Mouse (Mus musculus) neural tube, embryonic 11.5 days (tissue): Measurements from ENCODE around the gene H2-Ke6. TPM values are rescaled to one million over a fixed set of nuclear protein-coding genes. Genes with fewer than 3 reads are reported as not detected.

Experiments used
- ATAC-seq: fragments of 200-750 bp; cut with Nextera tagmentation; 2 replicates; pipeline ENCODE4 v1.8.0; 2017; ENCODE audit warnings: moderate number of reproducible peaks, mild to moderate bottlenecking, moderate TSS enrichment, moderate library complexity; ENCODE audit not compliant: insufficient read depth, low FRiP score, low TSS enrichment
- DNase-seq: peaks from one replicate; pipeline ENCODE4 v3.0.0-alpha.2; 2015; ENCODE audit warnings: low spot score
- H3K27ac ChIP-seq: fragments of 300-500 bp; sonication (generic); 2 replicates; pipeline ENCODE4 v1.5.1; 2014; ENCODE audit warnings: low read depth, mild to moderate bottlenecking, low read length
- H3K27me3 ChIP-seq: fragments of 300-500 bp; sonication (generic); 2 replicates; pipeline ENCODE4 v1.6.1; 2014; ENCODE audit warnings: mild to moderate bottlenecking, low read length, mixed read lengths; ENCODE audit not compliant: control insufficient read depth, insufficient read depth
- H3K36me3 ChIP-seq: fragments of 300-500 bp; sonication (generic); 2 replicates; pipeline ENCODE4 v1.6.1; 2014; ENCODE audit warnings: mild to moderate bottlenecking, low read length, moderate library complexity, mixed read lengths; ENCODE audit not compliant: control insufficient read depth, insufficient read depth
- H3K4me1 ChIP-seq: fragments of 300-500 bp; sonication (generic); 2 replicates; pipeline ENCODE4 v1.6.1; 2014; ENCODE audit warnings: low read length, mixed read lengths; ENCODE audit not compliant: control insufficient read depth, insufficient read depth
- H3K4me2 ChIP-seq: fragments of 300-500 bp; sonication (generic); 2 replicates; pipeline ENCODE4 v1.6.1; 2014; ENCODE audit warnings: low read depth, mild to moderate bottlenecking, moderate library complexity
- H3K4me3 ChIP-seq: fragments of 300-500 bp; sonication (generic); 2 replicates; pipeline ENCODE4 v1.5.1; 2014; ENCODE audit warnings: low read depth, low read length
- H3K9ac ChIP-seq: fragments of 300-500 bp; sonication (generic); 2 replicates; pipeline ENCODE4 v1.6.1; 2014; ENCODE audit warnings: mild to moderate bottlenecking, low read length
- H3K9me3 ChIP-seq: fragments of 300-500 bp; sonication (generic); 2 replicates; pipeline ENCODE4 v1.6.1; 2016; ENCODE audit warnings: low read length; ENCODE audit not compliant: control insufficient read depth
- WGBS: fragments of 180-500 bp; shearing (Covaris S2); extraction: QIAGEN DNeasy Blood & Tissue Kit; methylation state at CpG from one replicate; pipeline ENCODE4 v1.1.7; 2014; 5-methylcytosine and 5-hydroxymethylcytosine counted together
- polyA plus RNA-seq: library from polyadenylated mRNA; unstranded; fragments of >200 nt; fragmentation: Nextera tagmentation; extraction: Ambion mirVana; gene quantifications from 2 replicates; pipeline ENCODE4 v1.2.1, GENCODE M21; 2014

Gene H2-Ke6
- polyA plus RNA-seq, 1 experiment from 2014 or later = 48.1 TPM

- peak overlapping the region; percentile 97 for H3K27ac ChIP-seq
- no peaks in the 10 kb centered on the region for H3K27me3 ChIP-seq
- WGBS = 3% methylated on average over 36 of the region's 36 CpGs
- H3K9ac ChIP-seq = peak overlapping the region; percentile 73
- peaks cover 46% of the 10 kb centered on the region for H3K4me1 ChIP-seq
- H3K36me3 ChIP-seq = peaks cover 23% of the 10 kb centered on the region
- peak overlapping the region; percentile 95 for H3K4me3 ChIP-seq
- H3K9me3 ChIP-seq = no peaks in the 10 kb centered on the region
- DNase-seq = no peak
- H3K4me2 ChIP-seq = peak overlapping the region; percentile 90
- ATAC-seq = no peak
Observed at GRCm38 (mm10) chr17:34026917-34027655, 774 bp downstream of the H2-Ke6 start.

- peaks cover 46% of the 10 kb centered on the region for H3K4me1 ChIP-seq
- 19% methylated on average over 2 of the region's 2 CpGs for whole genome bisulfite sequencing
Observed at GRCm38 (mm10) chr17:34026221-34026620, 1.6 kb downstream of the H2-Ke6 start.

GRCm38 (mm10) chr17:34025756-34026151 lies 2.1 kb downstream of the H2-Ke6 start:
- Histone ChIP-seq H3K4me1 (peaks cover 46% of the 10 kb centered on the region), H3K9me3 (peaks cover 2% of the 10 kb centered on the region), H3K9ac (peak overlapping the region; percentile 98), H3K4me2 (peak overlapping the region; percentile 90), H3K36me3 (peaks cover 35% of the 10 kb centered on the region), H3K27ac (peak overlapping the region; percentile 97), H3K4me3 (peak overlapping the region; percentile 95), H3K27me3 (no peaks in the 10 kb centered on the region)
- ATAC-seq = peak; percentile 60
- WGBS = 2% methylated on average over 7 of the region's 7 CpGs
- DNase-seq = peak; percentile 92

More at GRCm38 (mm10) chr17:34026221-34026620, 1.6 kb downstream of the H2-Ke6 start:
- peak overlapping the region; percentile 90 for H3K4me2 ChIP-seq
- no peak for DNase-seq
- H3K27me3 ChIP-seq = no peaks in the 10 kb centered on the region
- H3K36me3 ChIP-seq = peaks cover 32% of the 10 kb centered on the region
- peak overlapping the region; percentile 97 for H3K27ac ChIP-seq
- H3K9ac ChIP-seq = peak overlapping the region; percentile 73
- H3K9me3 ChIP-seq = peaks cover 2% of the 10 kb centered on the region; the same call in 1 of the 2 replicates
- H3K4me3 ChIP-seq = peak overlapping the region; percentile 95
- ATAC-seq = no peak; the same call in 1 of the 2 replicates

- peak; percentile 52 for ATAC-seq
- DNase-seq = peak; percentile 82
- Histone ChIP-seq H3K4me1 (peaks cover 40% of the 10 kb centered on the region), H3K27me3 (no peaks in the 10 kb centered on the region), H3K4me3 (peak overlapping the region; percentile 95), H3K27ac (peak overlapping the region; percentile 97), H3K4me2 (peak overlapping the region; percentile 90), H3K9ac (peak overlapping the region; percentile 98), H3K36me3 (peaks cover 36% of the 10 kb centered on the region), H3K9me3 (peaks cover 4% of the 10 kb centered on the region)
- under 1% methylated on average over 54 of the region's 57 CpGs for WGBS
Observed at GRCm38 (mm10) chr17:34024861-34025755, 2.8 kb downstream of the H2-Ke6 start.

GRCm38 (mm10) chr17:34024317-34024821 lies 3.5 kb downstream of the H2-Ke6 start, which contains the start of gene Ring1:
Gene Ring1 (minus strand): TSS chr17:34024680.
- Histone ChIP-seq H3K4me2 (peak within 1 kb of the TSS; percentile 90), H3K27ac (peak within 1 kb of the TSS; percentile 97), H3K27me3 (no peaks in the 10 kb centered on the region), H3K4me1 (peaks cover 33% of the 10 kb centered on the region), H3K9me3 (peaks cover 5% of the 10 kb centered on the region), H3K36me3 (peaks cover 30% of the 10 kb centered on the region), H3K4me3 (peak within 1 kb of the TSS; percentile 95), H3K9ac (peak within 1 kb of the TSS; percentile 98)
- DNase-seq (peak; percentile 92), ATAC-seq (peak; percentile 54)
- 0% methylated on average over 30 of the region's 58 CpGs for WGBS

GRCm38 (mm10) chr17:34023678-34024077 lies 4.2 kb downstream of the H2-Ke6 start:
- peak overlapping the region; percentile 97; the same call in 1 of the 2 replicates for H3K27ac ChIP-seq
- H3K4me2 ChIP-seq = peak overlapping the region; percentile 90
- peaks cover 24% of the 10 kb centered on the region for H3K36me3 ChIP-seq
- H3K4me1 ChIP-seq = peaks cover 27% of the 10 kb centered on the region
- no peaks in the 10 kb centered on the region for H3K27me3 ChIP-seq
- DNase-seq (no peak), ATAC-seq (no peak)
- WGBS = 68% methylated on average over 9 of the region's 9 CpGs
- peaks cover 5% of the 10 kb centered on the region for H3K9me3 ChIP-seq
- H3K9ac ChIP-seq = no peak overlapping the region
- H3K4me3 ChIP-seq = peak overlapping the region; percentile 95

GRCm38 (mm10) chr17:34022987-34023386 lies 4.9 kb downstream of the H2-Ke6 start:
- Histone ChIP-seq H3K4me3 (no peak overlapping the region), H3K36me3 (peaks cover 24% of the 10 kb centered on the region), H3K4me1 (peaks cover 24% of the 10 kb centered on the region), H3K9ac (no peak overlapping the region; the same call in 1 of the 2 replicates), H3K4me2 (0 out of 2 replicates have a peak overlapping the region, but pooled peaks have one; percentile 90), H3K27me3 (no peaks in the 10 kb centered on the region), H3K9me3 (peaks cover 5% of the 10 kb centered on the region), H3K27ac (no peak overlapping the region)
- DNase-seq = no peak
- ATAC-seq = no peak
- 95% methylated on average over 20 of the region's 20 CpGs for WGBS

GRCm38 (mm10) chr17:34022414-34022783 lies 5.5 kb downstream of the H2-Ke6 start:
- 95% methylated on average over 14 of the region's 14 CpGs for WGBS
- no peak overlapping the region for H3K27ac ChIP-seq
- peaks cover 24% of the 10 kb centered on the region for H3K36me3 ChIP-seq
- peaks cover 24% of the 10 kb centered on the region for H3K4me1 ChIP-seq
- no peak overlapping the region for H3K4me3 ChIP-seq
- ATAC-seq (no peak), DNase-seq (no peak)
- peaks cover 5% of the 10 kb centered on the region for H3K9me3 ChIP-seq
- no peaks in the 10 kb centered on the region for H3K27me3 ChIP-seq
- H3K4me2 ChIP-seq = no peak overlapping the region
- no peak overlapping the region for H3K9ac ChIP-seq
